Mouse (Mus musculus) midbrain, embryonic 14.5 days (tissue): ENCODE measurements around the gene 4930426L09Rik. TPM values are rescaled to one million over a fixed set of nuclear protein-coding genes. Genes with fewer than 3 reads are reported as not detected.

Experiments used
- ATAC-seq: fragments of 200-750 bp; cut with Nextera tagmentation; 2 replicates; pipeline ENCODE4 v1.8.0; 2017; ENCODE audit warnings: moderate number of reproducible peaks, moderate library complexity; ENCODE audit not compliant: low FRiP score, low TSS enrichment
- DNase-seq: peaks from one replicate; pipeline ENCODE4 v3.0.0-alpha.2; 2015
- H3K27ac ChIP-seq: fragments of 300-500 bp; sonication (generic); replicated peaks from 2 replicates; pipeline ENCODE4 v1.5.1; 2014; ENCODE audit warnings: mild to moderate bottlenecking, low read depth, low read length, moderate library complexity
- H3K27me3 ChIP-seq: fragments of 300-500 bp; sonication (generic); 2 replicates; pipeline ENCODE4 v1.6.1; 2014; ENCODE audit warnings: low read length, control low read depth, mixed read lengths; ENCODE audit not compliant: control insufficient read depth, insufficient read depth
- H3K36me3 ChIP-seq: fragments of 300-500 bp; sonication (generic); 2 replicates; pipeline ENCODE4 v1.6.1; 2014; ENCODE audit warnings: low read length, control low read depth; ENCODE audit not compliant: control insufficient read depth, insufficient read depth
- H3K4me1 ChIP-seq: fragments of 300-500 bp; sonication (generic); 2 replicates; pipeline ENCODE4 v1.6.1; 2014; ENCODE audit warnings: mild to moderate bottlenecking, antibody characterized with exemption, low read length, control low read depth; ENCODE audit not compliant: control insufficient read depth, insufficient read depth
- H3K4me2 ChIP-seq: fragments of 300-500 bp; sonication (generic); 2 replicates; pipeline ENCODE4 v1.6.1; 2014; ENCODE audit warnings: mild to moderate bottlenecking, low read length, moderate library complexity
- H3K4me3 ChIP-seq: fragments of 300-500 bp; sonication (generic); replicated peaks from 2 replicates; pipeline ENCODE4 v1.5.1; 2014; ENCODE audit warnings: low read depth, low read length
- H3K9ac ChIP-seq: fragments of 300-500 bp; sonication (generic); replicated peaks from 2 replicates; pipeline ENCODE4 v1.6.1; 2014; ENCODE audit warnings: mild to moderate bottlenecking, low read length, moderate library complexity
- H3K9me3 ChIP-seq: fragments of 300-500 bp; sonication (generic); 2 replicates; pipeline ENCODE4 v1.6.1; 2016; ENCODE audit warnings: low read length, control low read depth, mixed read lengths; ENCODE audit not compliant: control insufficient read depth
- WGBS: fragments of 180-500 bp; shearing (Covaris S2); extraction: QIAGEN DNeasy Blood & Tissue Kit; methylation state at CpG from one replicate; pipeline ENCODE4 v1.1.7; 2014; 5-methylcytosine and 5-hydroxymethylcytosine counted together
- polyA plus RNA-seq: library from polyadenylated mRNA; unstranded; fragments of >200 nt; fragmentation: Nextera tagmentation; extraction: Ambion mirVana; gene quantifications from 2 replicates; pipeline ENCODE4 v1.2.1, GENCODE M21; 2014

The 4930426L09Rik gene
- polyA plus RNA-seq, 1 experiment from 2014 or later, result 0.47 TPM

DNA sequence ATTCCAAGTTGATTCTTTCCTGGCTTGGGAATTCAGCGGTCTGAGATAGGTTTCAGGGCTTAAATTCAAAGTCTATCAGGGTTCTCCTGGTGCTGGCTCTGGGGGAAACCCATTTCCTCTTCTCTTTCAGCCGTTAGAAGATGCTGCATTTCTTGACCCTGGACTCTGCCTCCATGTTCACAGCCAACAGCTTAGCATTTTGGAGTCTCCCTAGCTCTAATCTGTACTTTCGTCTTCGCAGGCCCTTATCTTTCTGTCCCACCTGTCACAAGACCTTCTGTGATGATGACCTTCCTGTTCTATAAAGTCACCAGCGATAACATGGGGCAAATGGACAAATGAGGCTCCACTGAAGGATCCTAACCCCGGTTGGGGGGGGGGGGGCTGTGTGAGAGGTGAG, 13.3 kb downstream of the 4930426L09Rik start:
- no peak overlapping the region for H3K4me3 ChIP-seq
- no peaks in the 10 kb centered on the region for H3K9me3 ChIP-seq
- ATAC-seq (no peak), DNase-seq (no peak)
- no peak overlapping the region for H3K9ac ChIP-seq
- H3K4me1 ChIP-seq, result no peaks in the 10 kb centered on the region
- no peak overlapping the region for H3K4me2 ChIP-seq
- no peaks in the 10 kb centered on the region for H3K36me3 ChIP-seq
- no peaks in the 10 kb centered on the region for H3K27me3 ChIP-seq
- WGBS, result 85% methylated on average over 6 of the region's 6 CpGs
- H3K27ac ChIP-seq, result no peak overlapping the region

DNA sequence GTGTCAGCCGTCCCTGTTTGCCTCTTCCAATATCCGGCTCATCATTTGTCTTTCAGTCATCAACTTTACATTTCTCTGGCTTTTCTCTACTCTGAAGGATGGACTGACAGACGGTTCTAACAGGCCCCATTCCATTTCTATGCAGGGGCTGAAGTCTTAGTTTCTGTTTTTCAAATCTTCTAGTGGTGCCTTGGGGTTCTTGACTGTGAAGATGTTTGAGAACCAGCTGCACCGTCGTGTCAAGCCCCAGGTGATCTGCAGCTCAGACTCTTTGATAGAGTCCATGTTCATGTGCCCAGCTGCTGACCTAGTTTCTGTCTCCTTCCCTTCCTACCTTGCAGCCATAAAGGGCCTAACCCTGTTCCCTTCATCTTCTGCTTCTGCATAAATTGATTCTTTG, 18.2 kb downstream of the 4930426L09Rik start:
- ATAC-seq (no peak), DNase-seq (no peak)
- Histone ChIP-seq H3K4me1 (no peaks in the 10 kb centered on the region), H3K27me3 (no peaks in the 10 kb centered on the region), H3K4me3 (no peak overlapping the region), H3K27ac (no peak overlapping the region), H3K4me2 (no peak overlapping the region), H3K9me3 (no peaks in the 10 kb centered on the region), H3K36me3 (no peaks in the 10 kb centered on the region), H3K9ac (no peak overlapping the region)
- WGBS, result 84% methylated on average over 5 of the region's 5 CpGs

DNA sequence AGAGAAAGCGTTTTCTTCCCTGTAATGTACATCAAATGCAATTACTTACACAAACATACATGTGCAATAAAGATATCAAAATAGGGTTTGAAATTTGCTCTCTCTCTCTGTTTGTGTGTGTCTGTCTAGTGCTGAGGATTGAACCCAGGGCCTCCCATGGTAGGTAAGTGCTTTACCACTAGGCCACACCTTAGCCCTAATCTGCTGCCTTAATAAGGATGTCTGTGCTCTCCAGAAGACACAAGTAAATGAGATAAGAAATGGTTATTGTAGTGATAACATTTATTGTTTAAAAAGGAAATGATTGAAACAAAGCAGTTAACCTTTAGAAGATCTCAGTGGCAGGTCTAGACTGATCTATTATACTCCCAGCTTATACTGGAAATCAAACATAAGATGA, 18.7 kb downstream of the 4930426L09Rik start:
- no peak for ATAC-seq
- H3K4me2 ChIP-seq, result no peak overlapping the region
- no peaks in the 10 kb centered on the region for H3K4me1 ChIP-seq
- H3K9me3 ChIP-seq, result no peaks in the 10 kb centered on the region
- no peak overlapping the region for H3K27ac ChIP-seq
- WGBS, result 98% methylated on average over 1 of the region's 1 CpGs
- H3K4me3 ChIP-seq, result no peak overlapping the region
- no peak overlapping the region for H3K9ac ChIP-seq
- no peaks in the 10 kb centered on the region for H3K36me3 ChIP-seq
- DNase-seq, result no peak
- H3K27me3 ChIP-seq, result no peaks in the 10 kb centered on the region

DNA sequence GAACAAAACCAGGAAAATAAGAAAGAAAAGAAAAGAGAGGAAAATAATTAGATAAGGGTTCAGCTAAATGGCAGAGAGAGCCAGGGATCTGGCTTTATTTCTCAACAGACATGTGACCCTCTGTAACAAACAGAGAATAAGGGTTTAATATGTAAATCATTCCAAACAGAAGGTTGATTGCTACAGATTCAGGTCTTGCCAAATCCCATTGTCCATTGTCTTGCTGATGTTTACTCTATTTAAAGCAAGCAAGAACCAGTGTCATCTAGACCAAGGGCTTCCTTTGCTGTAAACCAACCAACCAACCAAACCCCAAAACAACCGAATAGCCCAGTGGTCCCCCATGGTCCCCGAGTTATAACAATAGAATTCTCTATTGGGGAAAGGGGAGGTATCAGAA, 19.9 kb downstream of the 4930426L09Rik start:
- DNase-seq, result no peak
- no peak for ATAC-seq
- 57% methylated on average over 2 of the region's 2 CpGs for WGBS
- Histone ChIP-seq H3K36me3 (no peaks in the 10 kb centered on the region), H3K4me2 (no peak overlapping the region), H3K27me3 (no peaks in the 10 kb centered on the region), H3K4me1 (no peaks in the 10 kb centered on the region), H3K9ac (no peak overlapping the region), H3K27ac (no peak overlapping the region), H3K4me3 (no peak overlapping the region), H3K9me3 (no peaks in the 10 kb centered on the region)

DNA sequence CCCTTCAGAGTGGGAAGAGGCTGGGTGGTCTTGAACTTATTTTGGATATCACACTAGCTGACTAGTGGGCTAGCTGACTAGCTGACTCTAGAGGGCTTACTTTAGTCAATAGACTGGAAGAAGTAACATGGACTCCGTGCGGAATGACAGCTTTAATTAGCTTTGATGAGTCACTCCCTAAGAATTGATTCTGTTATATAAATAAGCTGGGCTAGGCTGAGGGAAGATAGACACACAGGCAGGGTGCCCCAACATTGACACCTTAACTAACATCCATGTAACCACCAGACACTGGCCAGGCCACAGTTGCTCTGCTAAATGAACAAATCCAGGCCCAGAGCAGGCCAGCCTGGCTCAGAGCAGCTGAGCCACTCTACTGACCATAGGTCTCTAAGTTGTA, 26.7 kb downstream of the 4930426L09Rik start:
- no peaks in the 10 kb centered on the region for H3K36me3 ChIP-seq
- H3K27me3 ChIP-seq, result no peaks in the 10 kb centered on the region
- H3K9me3 ChIP-seq, result no peaks in the 10 kb centered on the region
- H3K4me3 ChIP-seq, result no peak overlapping the region
- ATAC-seq (no peak), DNase-seq (no peak)
- no peak overlapping the region for H3K9ac ChIP-seq
- no peak overlapping the region for H3K27ac ChIP-seq
- WGBS, result 80% methylated on average over 2 of the region's 2 CpGs
- H3K4me1 ChIP-seq, result no peaks in the 10 kb centered on the region
- H3K4me2 ChIP-seq, result no peak overlapping the region

DNA sequence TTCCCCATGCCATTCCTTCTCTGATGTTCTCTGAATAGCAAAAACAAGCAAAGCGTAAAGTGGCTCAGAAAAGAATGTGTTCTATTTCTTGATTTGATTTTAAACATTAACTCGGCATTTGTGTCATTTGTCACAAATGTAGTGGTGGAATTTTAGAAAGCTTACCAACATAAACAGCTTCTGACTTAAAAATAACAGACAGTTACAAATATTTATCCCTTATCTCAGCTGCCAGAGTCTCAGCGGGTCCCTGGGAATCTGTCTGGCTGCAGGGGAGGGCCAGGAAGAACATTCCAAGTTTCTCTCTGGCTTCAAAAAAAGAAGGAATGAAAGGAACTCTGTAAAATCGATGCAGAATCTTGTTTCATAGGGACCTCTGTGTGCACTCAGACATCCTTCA, 39.3 kb downstream of the 4930426L09Rik start:
- no peaks in the 10 kb centered on the region for H3K9me3 ChIP-seq
- 88% methylated on average over 4 of the region's 4 CpGs for WGBS
- DNase-seq (no peak), ATAC-seq (no peak)
- H3K4me3 ChIP-seq, result no peak overlapping the region
- H3K27me3 ChIP-seq, result no peaks in the 10 kb centered on the region
- no peaks in the 10 kb centered on the region for H3K36me3 ChIP-seq
- H3K27ac ChIP-seq, result no peak overlapping the region
- H3K9ac ChIP-seq, result no peak overlapping the region
- H3K4me1 ChIP-seq, result no peaks in the 10 kb centered on the region
- no peak overlapping the region for H3K4me2 ChIP-seq

DNA sequence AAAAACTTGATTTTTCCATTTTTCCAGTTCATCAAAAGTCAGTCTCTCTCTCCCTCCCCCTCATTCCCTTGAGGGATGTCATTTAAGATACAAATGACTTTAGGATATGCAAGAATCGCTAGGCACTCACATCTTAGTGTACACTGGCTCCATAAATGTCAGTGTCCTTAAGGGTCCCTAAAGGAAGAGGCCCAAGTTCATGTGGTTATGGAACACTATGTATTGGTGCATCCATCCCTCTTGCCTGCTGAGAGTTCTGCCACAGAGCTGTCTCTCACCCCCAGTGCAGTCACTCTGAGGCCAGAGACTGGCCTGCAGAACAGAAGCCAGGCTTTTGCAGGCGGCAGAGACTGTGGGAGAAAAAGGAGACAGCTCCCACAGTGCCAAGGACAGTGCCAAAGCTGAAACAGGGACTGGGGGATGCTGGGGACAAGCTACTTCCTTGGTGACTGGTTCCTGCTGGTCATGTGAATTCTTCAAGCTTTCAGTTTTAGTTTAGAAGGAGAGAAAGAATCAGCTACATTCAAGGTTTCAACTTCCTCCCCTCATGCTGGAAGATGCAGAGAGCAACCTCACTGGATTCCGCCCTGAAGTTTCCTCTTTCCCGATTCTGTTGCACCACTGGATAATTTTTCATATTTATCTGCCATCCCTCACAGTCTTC, 39.9 kb downstream of the 4930426L09Rik start:
- Histone ChIP-seq H3K9ac (no peak overlapping the region), H3K4me2 (no peak overlapping the region), H3K27me3 (no peaks in the 10 kb centered on the region), H3K9me3 (no peaks in the 10 kb centered on the region), H3K27ac (no peak overlapping the region), H3K4me1 (no peaks in the 10 kb centered on the region), H3K36me3 (no peaks in the 10 kb centered on the region), H3K4me3 (no peak overlapping the region)
- 77% methylated on average over 4 of the region's 4 CpGs for WGBS
- DNase-seq, result no peak
- no peak for ATAC-seq

DNA sequence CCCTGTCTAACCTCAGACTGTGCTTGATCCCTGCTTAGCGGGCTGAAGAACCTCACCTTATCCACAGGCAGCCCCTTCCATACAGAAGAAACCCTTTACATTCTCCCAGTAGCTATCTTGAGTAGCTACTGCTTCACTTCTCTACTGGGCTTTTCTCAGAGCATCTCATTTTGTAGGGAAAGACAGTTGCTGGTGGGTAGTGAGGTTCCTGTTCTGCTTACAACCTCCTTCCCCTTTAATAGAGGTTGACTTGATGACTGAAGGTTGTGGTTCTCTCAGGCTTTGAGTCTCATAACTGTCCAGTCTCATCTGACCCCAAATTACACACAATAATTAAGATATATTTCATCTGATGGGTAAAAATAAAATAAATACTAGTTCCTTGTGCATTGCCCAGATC, 50.1 kb downstream of the 4930426L09Rik start:
- H3K4me2 ChIP-seq, result no peak overlapping the region
- no peak overlapping the region for H3K27ac ChIP-seq
- H3K27me3 ChIP-seq, result no peaks in the 10 kb centered on the region
- no peak overlapping the region for H3K9ac ChIP-seq
- H3K4me3 ChIP-seq, result no peak overlapping the region
- ATAC-seq, result no peak
- no peaks in the 10 kb centered on the region for H3K4me1 ChIP-seq
- H3K36me3 ChIP-seq, result no peaks in the 10 kb centered on the region
- DNase-seq, result no peak
- no peaks in the 10 kb centered on the region for H3K9me3 ChIP-seq
- WGBS, result 92% methylated on average over 1 of the region's 1 CpGs

DNA sequence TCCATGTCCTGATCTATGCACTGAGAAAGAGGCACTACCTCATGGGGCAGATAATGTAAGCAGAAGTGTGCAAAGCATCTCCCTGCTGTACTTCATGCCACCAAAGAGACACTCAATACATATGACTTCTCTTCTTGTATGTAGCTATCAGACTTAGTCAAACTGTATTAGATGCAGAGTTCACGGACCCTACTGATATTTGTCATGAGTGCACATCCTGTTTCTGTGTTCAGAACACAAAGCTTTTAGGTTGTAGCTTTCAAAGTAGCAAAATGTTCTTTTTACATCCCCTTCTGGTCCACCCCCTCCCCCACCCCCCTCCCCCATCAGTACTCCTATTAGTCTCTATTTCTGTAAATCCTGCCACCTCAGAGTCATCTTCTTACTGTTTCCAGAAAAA, 51.2 kb downstream of the 4930426L09Rik start:
- no peaks in the 10 kb centered on the region for H3K4me1 ChIP-seq
- no peak overlapping the region for H3K27ac ChIP-seq
- H3K4me3 ChIP-seq, result no peak overlapping the region
- no peaks in the 10 kb centered on the region for H3K9me3 ChIP-seq
- H3K4me2 ChIP-seq, result no peak overlapping the region
- 90% methylated on average over 1 of the region's 1 CpGs for WGBS
- H3K36me3 ChIP-seq, result no peaks in the 10 kb centered on the region
- DNase-seq, result no peak
- no peak for ATAC-seq
- no peaks in the 10 kb centered on the region for H3K27me3 ChIP-seq
- no peak overlapping the region for H3K9ac ChIP-seq
